ENCODE assay signal across 23 mouse cellular contexts in the genomic region with DNA sequence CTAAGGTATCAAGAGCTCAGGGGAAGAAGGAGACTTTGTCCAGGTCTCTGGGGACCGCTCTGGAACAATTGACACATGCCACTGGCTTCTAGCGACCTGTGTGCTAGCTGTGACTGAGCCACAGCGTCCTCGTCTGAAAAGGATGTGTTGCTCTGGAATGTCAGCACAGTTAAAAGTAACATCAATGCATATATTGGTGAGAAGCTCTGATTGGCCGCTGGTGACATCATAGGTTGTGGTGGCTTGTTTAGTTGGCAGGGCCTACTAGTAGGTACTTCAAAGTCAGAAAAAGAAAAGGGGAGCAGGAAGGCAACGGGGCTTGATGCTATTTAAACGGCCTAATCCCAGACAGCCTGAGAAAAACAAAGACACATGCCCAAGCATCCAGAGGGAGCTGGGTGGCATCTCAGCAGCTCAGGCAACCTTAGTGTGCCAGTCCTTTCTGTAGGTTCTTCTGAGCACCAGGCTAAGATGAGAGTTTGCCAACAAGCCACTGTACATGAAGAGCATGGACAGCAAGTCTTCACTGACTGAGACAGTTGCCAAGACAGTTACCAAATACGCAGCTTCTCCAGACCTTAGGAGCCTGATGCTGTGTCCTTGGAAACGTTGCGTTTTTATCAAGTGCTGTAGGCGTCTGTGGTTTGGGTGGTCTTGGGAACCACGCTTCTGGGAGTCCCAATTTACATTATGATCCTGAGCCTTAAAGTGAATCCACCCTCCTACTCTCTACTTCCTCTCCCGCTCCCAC. TPM values are rescaled to one million over a fixed set of nuclear protein-coding genes. Genes with fewer than 3 reads are reported as not detected.
"Had no signal": no experiment of that assay in that cellular context is flagged by ENCODE, and none has a peak within 500 bp of the region (broad histone marks: within the 10 kb centered on the region; RNA-seq: fewer than 3 reads in every experiment).

No protein-coding gene starts in this region.

- DNase-seq: kidney, adult 11 months; kidney, adult 8-10 months; kidney, postnatal 10 days; kidney, postnatal 36 days; liver, embryonic 13.5 days; lung, adult 2 months; lung, postnatal 14 days; lung, postnatal 4 days; retina, postnatal 1 day; right cerebral cortex, postnatal 4 days; thymus, adult 2 months; thymus, postnatal 14 days; thymus, postnatal 4 days had no signal

- H3K4me2 ChIP-seq: kidney, embryonic 15.5 days; liver, embryonic 13.5 days; midbrain, embryonic 12.5 days; midbrain, embryonic 15.5 days; neural tube, embryonic 13.5 days had no signal

- H3K4me3 ChIP-seq: kidney, embryonic 15.5 days; liver, embryonic 13.5 days; midbrain, embryonic 12.5 days; midbrain, embryonic 15.5 days; myocyte; neural tube, embryonic 13.5 days had no signal

- H3K36me3 ChIP-seq: kidney, embryonic 15.5 days; liver, embryonic 13.5 days; midbrain, embryonic 12.5 days; midbrain, embryonic 15.5 days; neural tube, embryonic 13.5 days had no signal

- H3K27me3 ChIP-seq: kidney, embryonic 15.5 days; midbrain, embryonic 12.5 days; midbrain, embryonic 15.5 days; neural tube, embryonic 13.5 days had no signal

- H3K27ac ChIP-seq: kidney, embryonic 15.5 days; liver, embryonic 13.5 days; midbrain, embryonic 12.5 days; midbrain, embryonic 15.5 days; neural tube, embryonic 13.5 days; stomach, postnatal 0 days had no signal

- ATAC-seq: midbrain, embryonic 15.5 days had no signal

- H3K9ac ChIP-seq: kidney, embryonic 15.5 days; liver, embryonic 13.5 days; midbrain, embryonic 12.5 days; midbrain, embryonic 15.5 days; neural tube, embryonic 13.5 days had no signal

- H3K9me3 ChIP-seq: kidney, embryonic 15.5 days; liver, embryonic 13.5 days; midbrain, embryonic 12.5 days; midbrain, embryonic 15.5 days; neural tube, embryonic 13.5 days had no signal

- H3K4me1 ChIP-seq: kidney, embryonic 15.5 days; midbrain, embryonic 12.5 days; midbrain, embryonic 15.5 days; neural tube, embryonic 13.5 days had no signal

RNA-seq across cellular contexts. Expression of a gene that starts 2.5 kb away (rescaled TPM):
- total RNA-seq: liver, adult 2 months; megakaryocyte-erythroid progenitor cell, adult 5-6 weeks; monocyte, adult 5-6 weeks had no signal

RNA-seq across cellular contexts. Expression of a gene that starts 2.6 kb away (rescaled TPM):
- total RNA-seq: neutrophil, adult 5-6 weeks had no signal

RNA-seq across cellular contexts. Expression of a gene that starts 42.5 kb away (rescaled TPM):
- total RNA-seq: monocyte, adult 5-6 weeks; neutrophil, adult 5-6 weeks had no signal
